In genomic region chr4:107736866-107737265, GRCm38 (mm10) we compare ENCODE assay signal across 21 mouse cellular contexts. TPM values are rescaled to one million over a fixed set of nuclear protein-coding genes. Genes with fewer than 3 reads are reported as not detected.
"Had no signal": no experiment of that assay in that cellular context is flagged by ENCODE, and none has a peak within 500 bp of the region (broad histone marks: within the 10 kb centered on the region; RNA-seq: fewer than 3 reads in every experiment).

No protein-coding gene starts in this region.

- DNase-seq: lung, adult 18-20 months; lung, embryonic 14.5 days; lung, postnatal 10 days; lung, postnatal 4 days; midbrain, embryonic 14.5 days; retina, postnatal 1 day; right cerebral cortex, adult 18-20 months; right cerebral cortex, postnatal 25 days; right cerebral cortex, postnatal 4 days; spleen, adult 18-20 months; thymus, adult 2 months; thymus, postnatal 25 days; thymus, postnatal 4 days had no signal

- H3K4me3 ChIP-seq: midbrain, embryonic 10.5 days; midbrain, embryonic 12.5 days; myocyte; neural tube, embryonic 13.5 days; neural tube, embryonic 15.5 days had no signal

- ATAC-seq: midbrain, embryonic 16.5 days had no signal

- H3K27ac ChIP-seq: midbrain, embryonic 10.5 days; midbrain, embryonic 12.5 days; neural tube, embryonic 13.5 days; neural tube, embryonic 15.5 days had no signal

RNA-seq across cellular contexts. Expression of gene Dmrtb1, which starts 52.8 kb away (rescaled TPM):
- total RNA-seq: megakaryocyte, adult 5-6 weeks; megakaryocyte-erythroid progenitor cell, adult 5-6 weeks had no signal
